Mouse (Mus musculus): ENCODE data around the gene Cypt4.
"Not testable (repeated sequence)": the region's sequence is repeated elsewhere in the genome, so short reads cannot be mapped to it uniquely, and the experiment has no call there.

The Cypt4 gene

GRCm38 (mm10) chr9:24624896-24625295 is at the start of gene Cypt4:
TSS of gene Cypt4 (plus strand) at chr9:24625196.
- DNase-seq (ENCODE audit: low read depth, low spot score): no peak

GRCm38 (mm10) chr9:24637341-24637740 is 12.3 kb downstream of the Cypt4 start:
- not testable (repeated sequence) for DNase-seq (ENCODE audit: low read depth, low spot score)

Data from brain, embryonic 18.5 days (tissue).